18 mouse cellular contexts compared by ENCODE assay signal in genomic region chr10:45185457-45185856, GRCm38 (mm10). TPM values are rescaled to one million over a fixed set of nuclear protein-coding genes. Genes with fewer than 3 reads are reported as not detected.
"Had no signal": no experiment of that assay in that cellular context is flagged by ENCODE, and none has a peak within 500 bp of the region (broad histone marks: within the 10 kb centered on the region; RNA-seq: fewer than 3 reads in every experiment).

No protein-coding gene starts in this region.

- H3K4me2 ChIP-seq: liver, embryonic 13.5 days; midbrain, embryonic 13.5 days; neural tube, embryonic 13.5 days had no signal

- H3K27me3 ChIP-seq: liver, embryonic 13.5 days; midbrain, embryonic 13.5 days; neural tube, embryonic 13.5 days had no signal

- H3K9me3 ChIP-seq: liver, embryonic 13.5 days; megakaryocyte, embryonic 14.5 days; midbrain, embryonic 10.5 days; midbrain, embryonic 13.5 days; neural tube, embryonic 13.5 days had no signal

- H3K9ac ChIP-seq: liver, embryonic 13.5 days; midbrain, embryonic 13.5 days; neural tube, embryonic 13.5 days had no signal

- DNase-seq: kidney, adult 18-20 months; kidney, adult 9 months; kidney, postnatal 14 days; kidney, postnatal 4 days; layer of hippocampus, adult 9-11 months; layer of hippocampus, postnatal 36 days; liver, embryonic 13.5 days; lung, adult 2 months; lung, postnatal 36 days; thymus, adult 2 months; thymus, postnatal 14 days; thymus, postnatal 4 days had no signal

- H3K36me3 ChIP-seq: liver, embryonic 13.5 days; midbrain, embryonic 10.5 days; midbrain, embryonic 13.5 days; neural tube, embryonic 13.5 days had no signal

- ATAC-seq: midbrain, embryonic 13.5 days had no signal

- H3K4me3 ChIP-seq: liver, embryonic 13.5 days; megakaryocyte, embryonic 14.5 days; midbrain, embryonic 10.5 days; midbrain, embryonic 13.5 days; neural tube, embryonic 13.5 days had no signal

- H3K4me1 ChIP-seq: liver, embryonic 13.5 days; midbrain, embryonic 10.5 days; midbrain, embryonic 13.5 days had no signal

- H3K27ac ChIP-seq: liver, embryonic 13.5 days; midbrain, embryonic 10.5 days; midbrain, embryonic 13.5 days; neural tube, embryonic 13.5 days had no signal

RNA-seq across cellular contexts. Expression of gene Popdc3, which starts 7.6 kb away (rescaled TPM):
- total RNA-seq: liver, adult 2 months had no signal
- polyA plus RNA-seq: liver, adult 2 months; small intestine, adult 2 months had no signal
